Mouse (Mus musculus): ENCODE measurements around the gene Adprh. TPM values are rescaled to one million over a fixed set of nuclear protein-coding genes. Genes with fewer than 3 reads are reported as not detected.
"Not testable (repeated sequence)": the region's sequence is repeated elsewhere in the genome, so short reads cannot be mapped to it uniquely, and the experiment has no call there.

The Adprh gene
- polyA plus RNA-seq (2015; fragmentation: Nextera tagmentation; extraction: Ambion mirVana): 152 and 161 TPM in 2 replicates

DNA sequence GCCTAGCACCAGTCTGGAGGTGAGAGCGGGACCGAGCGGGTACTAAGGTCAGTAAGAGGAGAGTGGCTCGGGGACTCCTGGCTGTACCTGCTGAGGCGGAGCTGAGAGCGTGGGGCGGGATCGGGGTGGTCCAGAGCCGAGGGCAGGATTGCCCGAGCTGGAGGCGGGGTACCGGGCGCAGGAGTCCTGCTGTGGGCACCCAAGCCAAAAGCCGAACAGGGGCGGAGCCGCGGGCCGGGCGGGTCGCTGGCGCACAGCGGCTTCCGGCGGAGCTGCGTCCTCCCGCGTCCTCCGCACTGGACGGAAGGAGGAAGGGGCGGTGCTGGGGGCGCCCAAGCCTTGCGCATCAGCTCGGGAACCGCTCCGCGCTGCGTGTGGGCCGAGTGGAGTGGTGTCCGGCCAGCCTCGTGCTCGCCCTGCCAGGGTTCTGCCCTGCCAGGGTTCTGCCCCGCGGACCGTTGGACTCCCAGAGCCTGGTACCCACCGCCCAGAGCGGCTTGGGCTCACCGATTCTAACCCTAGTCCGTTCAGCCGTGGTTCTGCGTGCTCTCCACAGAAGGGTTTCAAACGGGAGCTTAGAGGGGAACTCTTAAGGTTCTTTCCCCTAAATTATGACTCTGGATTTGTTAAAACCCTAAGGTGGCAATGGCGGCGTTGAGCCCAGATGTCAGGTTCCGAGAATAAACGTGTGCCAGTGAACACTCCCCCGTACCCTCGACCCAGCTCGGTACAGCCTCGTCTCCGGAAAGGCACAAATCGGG, at the start of gene Adprh:
TSS of gene Adprh (minus strand) at position 262 of the 761 bp plus-strand sequence.
- Histone ChIP-seq H3K36me3 (replicated peaks) (peaks cover 7% of the 10 kb centered on the region; the same call in 1 of the 2 replicates), H3K9ac (peak within 1 kb of the TSS; percentile 77), H3K9me3 (no peaks in the 10 kb centered on the region), H3K27ac (peak within 1 kb of the TSS; percentile 82), H3K4me3 (peak within 1 kb of the TSS; percentile 72), H3K4me2 (peak within 1 kb of the TSS; percentile 78), H3K27me3 (replicated peaks) (no peaks in the 10 kb centered on the region), H3K4me1 (peaks cover 20% of the 10 kb centered on the region)
- ATAC-seq (replicated peaks): peak; percentile 99
- under 1% methylated on average over 51 of the region's 61 CpGs for WGBS

DNA sequence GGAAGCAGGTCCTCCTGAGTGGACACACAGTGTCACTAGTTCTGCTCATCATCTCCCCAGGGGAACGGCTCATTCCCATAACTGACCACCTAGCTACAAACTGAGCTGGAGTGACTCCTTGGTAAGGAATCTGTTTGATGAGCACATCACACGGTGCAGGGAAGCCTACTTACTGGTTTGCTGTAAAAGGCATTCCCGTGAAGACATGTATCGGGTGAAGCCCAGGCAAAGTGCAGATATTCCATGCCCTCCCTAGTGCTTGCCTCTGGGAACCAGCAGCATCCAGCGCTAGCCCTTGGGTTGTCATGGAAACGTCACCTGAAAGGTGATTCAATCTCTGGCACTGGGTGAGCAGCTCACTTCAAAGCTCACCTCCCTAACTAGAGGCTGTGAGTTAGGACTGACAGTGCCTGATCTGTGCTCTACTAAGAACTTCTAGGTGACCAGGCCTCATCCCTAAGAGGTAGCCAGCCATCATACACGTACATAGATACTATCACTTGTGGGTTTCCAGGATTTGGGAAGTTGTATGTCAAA, 44.2 kb upstream of the Adprh start:
- H3K4me1 ChIP-seq: no peaks in the 10 kb centered on the region
- no peak overlapping the region for H3K27ac ChIP-seq
- no peaks in the 10 kb centered on the region for H3K27me3 ChIP-seq (replicated peaks)
- H3K4me2 ChIP-seq: no peak overlapping the region
- WGBS: 77% methylated on average over 7 of the region's 7 CpGs
- ATAC-seq (replicated peaks): no peak
- no peak overlapping the region for H3K4me3 ChIP-seq
- peaks cover 17% of the 10 kb centered on the region for H3K36me3 ChIP-seq (replicated peaks)
- no peak overlapping the region for H3K9ac ChIP-seq
- H3K9me3 ChIP-seq: no peaks in the 10 kb centered on the region

GRCm38 (mm10) chr16:38493890-38494289, 41.4 kb upstream of the Adprh start:
- no peak for ATAC-seq (replicated peaks)
- Histone ChIP-seq H3K9me3 (no peaks in the 10 kb centered on the region), H3K27ac (no peak overlapping the region), H3K27me3 (replicated peaks) (no peaks in the 10 kb centered on the region), H3K4me1 (no peaks in the 10 kb centered on the region), H3K4me3 (no peak overlapping the region), H3K36me3 (replicated peaks) (peaks cover 11% of the 10 kb centered on the region), H3K4me2 (no peak overlapping the region), H3K9ac (no peak overlapping the region)
- 92% methylated on average over 10 of the region's 10 CpGs for WGBS

- no peak overlapping the region for H3K4me2 ChIP-seq
- H3K36me3 ChIP-seq (replicated peaks): peaks cover 5% of the 10 kb centered on the region
- no peak overlapping the region for H3K4me3 ChIP-seq
- no peaks in the 10 kb centered on the region for H3K27me3 ChIP-seq (replicated peaks)
- no peak for ATAC-seq (replicated peaks)
- 87% methylated on average over 3 of the region's 3 CpGs for WGBS
- no peaks in the 10 kb centered on the region for H3K9me3 ChIP-seq
- no peak overlapping the region for H3K27ac ChIP-seq
- H3K9ac ChIP-seq: no peak overlapping the region
- no peaks in the 10 kb centered on the region for H3K4me1 ChIP-seq
Measured at GRCm38 (mm10) chr16:38492551-38492950, 40.0 kb upstream of the Adprh start.

- Histone ChIP-seq H3K27ac (no peak overlapping the region), H3K27me3 (replicated peaks) (peaks cover 21% of the 10 kb centered on the region)
- ATAC-seq (replicated peaks): 0 out of 2 replicates have a peak, but pooled peaks have one; percentile 20
Measured at GRCm38 (mm10) chr16:38483582-38484309, 31.2 kb upstream of the Adprh start.

GRCm38 (mm10) chr16:38482780-38483562, 30.5 kb upstream of the Adprh start:
- peak overlapping the region; percentile 29 for H3K4me3 ChIP-seq
- H3K4me1 ChIP-seq: peaks cover 5% of the 10 kb centered on the region; the same call in 1 of the 2 replicates
- peak; percentile 65 for ATAC-seq (replicated peaks)
- H3K27ac ChIP-seq: no peak overlapping the region
- 27% methylated on average over 32 of the region's 32 CpGs for WGBS
- H3K36me3 ChIP-seq (replicated peaks): no peaks in the 10 kb centered on the region
- no peaks in the 10 kb centered on the region for H3K9me3 ChIP-seq
- H3K27me3 ChIP-seq (replicated peaks): peaks cover 21% of the 10 kb centered on the region
- H3K4me2 ChIP-seq: peak overlapping the region; percentile 51
- no peak overlapping the region for H3K9ac ChIP-seq

More at GRCm38 (mm10) chr16:38483582-38484309, 31.2 kb upstream of the Adprh start:
- peaks cover 5% of the 10 kb centered on the region; the same call in 1 of the 2 replicates for H3K4me1 ChIP-seq
- H3K4me2 ChIP-seq: peak overlapping the region; percentile 51
- no peak overlapping the region for H3K9ac ChIP-seq
- WGBS: 39% methylated on average over 42 of the region's 42 CpGs
- no peaks in the 10 kb centered on the region for H3K36me3 ChIP-seq (replicated peaks)
- no peaks in the 10 kb centered on the region for H3K9me3 ChIP-seq
- H3K4me3 ChIP-seq: peak overlapping the region; percentile 29

DNA sequence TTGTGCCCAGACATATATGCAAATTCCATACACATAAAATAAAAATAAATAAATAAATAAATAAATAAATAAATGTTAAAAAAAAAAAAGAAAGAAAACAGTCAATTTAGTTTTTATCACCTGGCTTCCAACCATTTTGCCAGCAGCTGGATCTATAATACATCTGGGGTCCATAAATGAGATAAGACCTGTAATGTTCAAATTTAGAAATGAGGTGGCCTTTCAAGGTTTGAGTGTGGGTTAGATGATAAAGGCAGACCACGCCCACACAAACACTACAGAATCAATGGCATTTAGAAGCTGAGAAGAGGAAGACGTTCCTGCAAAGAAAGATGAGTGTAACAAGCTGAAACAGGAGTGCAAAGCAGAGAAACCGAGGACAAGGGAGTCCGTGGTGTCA, 28.8 kb upstream of the Adprh start:
- no peak for ATAC-seq (replicated peaks)
- no peak overlapping the region for H3K9ac ChIP-seq
- no peak overlapping the region for H3K4me3 ChIP-seq
- H3K4me2 ChIP-seq: no peak overlapping the region
- WGBS: 82% methylated on average over 4 of the region's 4 CpGs
- H3K27me3 ChIP-seq (replicated peaks): peaks cover 21% of the 10 kb centered on the region
- H3K4me1 ChIP-seq: peaks cover 15% of the 10 kb centered on the region
- no peaks in the 10 kb centered on the region for H3K36me3 ChIP-seq (replicated peaks)
- no peak overlapping the region for H3K27ac ChIP-seq
- no peaks in the 10 kb centered on the region for H3K9me3 ChIP-seq

DNA sequence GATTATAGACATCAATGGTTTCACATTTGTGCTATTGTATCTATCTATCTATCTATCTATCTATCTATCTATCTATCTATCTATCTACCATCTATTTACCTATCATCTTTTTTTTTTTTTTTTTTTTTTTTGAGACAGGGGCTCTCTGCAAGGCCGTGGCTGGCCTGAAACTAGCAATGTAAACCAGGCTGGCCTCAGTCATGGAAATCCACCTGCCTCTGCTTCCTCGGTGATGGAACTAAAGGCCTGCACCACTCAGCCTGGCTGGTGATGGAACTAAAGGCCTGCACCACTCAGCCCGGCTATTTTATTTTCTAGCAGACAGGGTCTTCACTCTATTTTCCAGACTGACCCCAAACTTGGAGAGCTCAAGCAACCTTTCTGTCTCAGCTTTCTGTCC, 25.8 kb upstream of the Adprh start:
- WGBS: 93% methylated on average over 3 of the region's 3 CpGs
- H3K9me3 ChIP-seq: no peaks in the 10 kb centered on the region
- no peaks in the 10 kb centered on the region for H3K36me3 ChIP-seq (replicated peaks)
- H3K4me3 ChIP-seq: no peak overlapping the region
- no peak overlapping the region for H3K9ac ChIP-seq
- no peak overlapping the region for H3K27ac ChIP-seq
- no peak overlapping the region for H3K4me2 ChIP-seq
- peaks cover 14% of the 10 kb centered on the region for H3K4me1 ChIP-seq
- ATAC-seq (replicated peaks): no peak
- H3K27me3 ChIP-seq (replicated peaks): peaks cover 12% of the 10 kb centered on the region; the same call in 1 of the 2 replicates

- H3K27ac ChIP-seq: not testable (repeated sequence)
- WGBS: 68% methylated on average over 14 of the region's 14 CpGs
- ATAC-seq (replicated peaks): 0 out of 2 replicates have a peak, but pooled peaks have one; percentile 33
Measured at GRCm38 (mm10) chr16:38477241-38477608, 24.7 kb upstream of the Adprh start.

DNA sequence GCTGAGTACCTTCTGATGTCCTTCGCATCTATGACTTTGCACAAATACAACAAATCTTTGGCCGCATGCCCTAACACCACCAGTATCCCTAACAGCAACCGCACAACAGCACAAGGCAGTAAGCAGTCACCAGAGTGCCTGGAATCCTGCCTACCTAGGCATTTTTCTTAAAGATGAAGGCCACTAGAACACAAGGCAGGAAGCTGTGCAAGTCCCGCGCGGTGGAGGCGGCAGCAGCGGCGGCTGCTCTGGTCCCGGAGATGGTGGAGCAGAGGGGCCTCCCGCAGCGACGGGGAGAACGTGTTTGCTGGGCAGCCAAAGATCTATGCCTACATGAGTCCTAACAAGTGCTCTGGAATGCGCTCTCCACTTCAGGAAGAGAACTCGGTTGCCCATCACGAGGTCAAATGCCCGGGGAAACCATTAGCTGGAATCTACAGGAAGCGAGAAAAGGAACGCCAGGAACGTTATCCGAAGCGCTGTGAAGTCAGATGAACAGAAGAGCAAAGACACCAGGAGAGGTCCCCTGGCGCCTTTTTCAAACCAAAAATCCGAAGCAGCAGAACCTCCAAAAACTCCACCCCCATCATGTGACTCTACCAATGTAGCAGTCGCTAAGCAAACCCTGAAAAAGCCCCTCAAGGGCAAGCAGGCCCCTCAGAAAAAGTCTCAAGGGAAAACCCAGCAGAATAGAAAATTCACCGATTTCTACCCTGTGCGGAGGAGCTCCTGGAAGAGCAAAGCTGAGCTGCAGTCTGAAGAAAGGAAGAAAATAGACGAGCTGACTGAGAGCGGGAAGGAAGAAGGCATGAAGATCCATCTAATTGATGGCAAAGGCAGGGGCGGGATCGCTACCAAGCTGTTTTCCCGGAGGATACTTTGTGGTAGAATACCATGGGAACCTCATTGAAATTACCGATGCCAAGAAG, 24.1 kb upstream of the Adprh start:
- H3K27me3 ChIP-seq (replicated peaks): 0 out of 2 replicates have a peak, but pooled peaks cover under 1% of the 10 kb centered on the region
- peak; percentile 42; the same call in 1 of the 2 replicates for ATAC-seq (replicated peaks)
- no peak overlapping the region for H3K27ac ChIP-seq
- H3K36me3 ChIP-seq (replicated peaks): no peaks in the 10 kb centered on the region
- WGBS: 9% methylated on average over 34 of the region's 34 CpGs
- peak overlapping the region; percentile 55 for H3K4me2 ChIP-seq
- H3K4me1 ChIP-seq: peaks cover 12% of the 10 kb centered on the region
- H3K9me3 ChIP-seq: no peaks in the 10 kb centered on the region
- H3K9ac ChIP-seq: peak overlapping the region; percentile 20; the same call in 1 of the 2 replicates
- H3K4me3 ChIP-seq: peak overlapping the region; percentile 32

More at GRCm38 (mm10) chr16:38477241-38477608, 24.7 kb upstream of the Adprh start:
- Histone ChIP-seq H3K4me3 (peak overlapping the region; percentile 32), H3K4me2 (peak overlapping the region; percentile 55), H3K4me1 (peaks cover 12% of the 10 kb centered on the region), H3K9ac (peak overlapping the region; percentile 14; the same call in 1 of the 2 replicates)
- not testable (repeated sequence) for H3K9me3 ChIP-seq; H3K36me3 ChIP-seq (replicated peaks); H3K27me3 ChIP-seq (replicated peaks)

All from midbrain, embryonic 15.5 days (tissue).